Mouse (Mus musculus): Measurements from ENCODE around the gene Neurl4.

The Neurl4 gene

DNA sequence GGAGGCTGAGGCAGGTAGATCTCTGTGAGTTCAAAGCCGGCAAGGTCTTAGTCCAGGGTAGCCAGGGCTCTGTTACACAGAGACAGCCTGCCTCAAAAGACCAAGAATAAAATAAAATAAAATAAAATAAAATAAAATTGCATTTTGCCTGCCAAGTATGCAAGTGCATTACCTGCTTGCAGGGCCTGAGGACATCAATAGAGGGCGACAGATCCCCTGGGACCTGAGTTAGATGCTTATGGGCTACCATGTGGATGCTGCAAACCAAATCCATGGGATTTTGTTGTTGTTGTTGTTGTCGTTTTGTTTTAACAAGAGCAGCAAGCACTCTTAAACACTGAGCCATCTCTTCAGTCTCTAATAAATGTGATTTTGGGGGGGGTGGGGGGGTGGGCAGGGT lies 31.4 kb downstream of the Neurl4 start:
- no peak for DNase-seq (ENCODE audit: low spot score)

DNA sequence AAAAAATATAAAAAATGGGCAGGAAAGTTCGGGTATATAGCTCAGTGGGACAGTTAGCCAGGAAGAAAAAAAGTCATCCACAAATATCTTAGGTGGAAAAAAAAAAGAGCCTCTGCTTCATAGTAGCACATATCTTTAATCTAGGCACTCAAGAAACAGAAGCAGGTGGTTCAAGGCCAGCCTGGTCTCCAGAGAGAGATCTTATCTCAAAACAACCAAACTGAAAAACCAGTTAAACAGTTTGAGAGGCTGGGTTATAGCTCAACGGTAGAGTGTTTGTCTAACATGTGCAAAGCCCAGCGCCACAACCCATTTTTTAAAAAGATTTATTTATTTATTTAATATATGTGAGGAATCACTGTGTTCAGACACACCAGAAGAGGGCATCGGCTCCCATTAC lies 32.2 kb downstream of the Neurl4 start:
- DNase-seq (ENCODE audit: low spot score), result no peak

DNA sequence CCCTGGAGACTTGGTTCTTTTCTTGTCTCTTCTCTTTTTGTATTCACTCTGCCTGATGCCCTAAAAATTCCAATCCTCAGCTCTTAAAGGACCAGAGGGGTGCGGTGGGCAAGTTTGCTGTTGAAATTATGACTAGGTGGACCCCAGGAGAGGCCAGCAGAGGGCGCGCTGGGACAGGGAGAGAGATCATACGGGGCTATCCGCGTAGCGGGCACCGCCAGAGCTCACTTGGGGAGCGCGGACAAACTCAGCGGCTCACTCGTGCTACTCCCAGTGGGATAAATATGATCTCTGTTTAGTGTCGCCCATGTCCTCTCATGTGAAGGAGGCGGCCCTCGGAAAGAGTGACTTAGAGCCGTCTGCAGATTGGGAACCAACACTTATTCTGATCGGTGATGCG lies 33.3 kb downstream of the Neurl4 start:
- peak; percentile 82 for DNase-seq (ENCODE audit: low spot score)

GRCm38 (mm10) chr11:69934681-69935080 lies 33.8 kb downstream of the Neurl4 start:
- DNase-seq (ENCODE audit: low spot score), result no peak

DNA sequence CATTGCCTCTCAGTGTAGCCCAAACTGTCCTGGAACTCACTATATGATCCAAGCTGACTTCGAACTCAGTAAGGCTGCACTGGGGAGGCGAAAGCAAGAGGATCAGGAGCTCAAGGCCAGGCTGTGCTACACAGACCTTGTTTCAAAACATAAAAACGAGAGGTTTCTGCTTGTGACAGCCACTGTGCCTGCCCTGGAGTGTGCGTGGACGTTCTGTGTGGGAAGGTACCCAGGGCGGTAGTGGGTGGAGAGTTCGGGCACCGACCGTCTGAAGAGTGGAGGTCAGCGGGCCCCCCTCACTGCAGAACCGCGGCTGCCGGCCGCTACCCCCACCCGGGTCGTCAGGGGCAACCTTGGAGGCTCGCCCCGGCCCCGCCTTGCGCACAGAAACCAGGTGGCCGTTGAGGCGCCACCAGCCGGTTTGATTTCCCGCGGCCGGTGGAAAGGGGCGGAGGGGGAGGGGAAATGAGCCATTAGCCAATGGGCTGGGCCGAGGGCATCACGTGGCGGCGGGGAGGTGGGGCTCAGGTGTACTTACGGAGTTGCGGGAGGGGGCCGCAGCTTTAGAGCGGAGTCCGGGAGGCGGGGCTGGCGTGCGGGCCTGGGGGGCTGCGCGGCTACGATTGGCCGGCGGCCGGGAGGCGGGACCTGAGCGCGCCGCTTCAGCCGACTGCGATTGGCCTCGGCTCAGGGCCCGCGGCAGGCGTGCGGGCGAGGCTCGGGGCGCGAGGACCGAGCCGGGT lies 34.4 kb downstream of the Neurl4 start, which contains the start of gene Ybx2:
Gene Ybx2 (plus strand): TSS at position 660 of the 743 bp plus-strand sequence.
- DNase-seq (ENCODE audit: low spot score), result no peak

DNA sequence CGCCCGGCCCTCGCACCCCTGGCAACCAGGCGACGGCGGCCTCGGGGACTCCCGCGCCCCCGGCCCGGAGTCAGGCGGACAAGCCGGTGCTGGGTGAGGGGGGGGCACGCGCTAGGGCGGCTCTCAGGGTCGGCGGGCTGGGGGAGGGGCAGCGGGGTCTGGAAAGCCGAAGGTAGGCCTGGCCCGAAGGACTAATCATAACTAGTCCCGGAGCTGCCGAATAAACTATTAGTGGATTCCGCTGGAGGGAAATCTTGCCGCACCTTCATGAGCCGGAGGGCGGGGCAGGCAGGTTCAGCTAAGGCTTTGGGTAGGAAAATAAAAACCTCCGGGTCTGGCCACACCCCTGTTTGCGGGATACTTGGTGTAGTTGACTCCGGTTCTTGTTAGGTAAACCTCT lies 35.3 kb downstream of the Neurl4 start:
- DNase-seq (ENCODE audit: low spot score), result no peak

GRCm38 (mm10) chr11:69936714-69937347 lies 36.0 kb downstream of the Neurl4 start:
- DNase-seq (ENCODE audit: low spot score), result no peak

- DNase-seq (ENCODE audit: low spot score), result no peak
These were observed 36.5 kb downstream of the Neurl4 start for GRCm38 (mm10) chr11:69937385-69937784.

DNA sequence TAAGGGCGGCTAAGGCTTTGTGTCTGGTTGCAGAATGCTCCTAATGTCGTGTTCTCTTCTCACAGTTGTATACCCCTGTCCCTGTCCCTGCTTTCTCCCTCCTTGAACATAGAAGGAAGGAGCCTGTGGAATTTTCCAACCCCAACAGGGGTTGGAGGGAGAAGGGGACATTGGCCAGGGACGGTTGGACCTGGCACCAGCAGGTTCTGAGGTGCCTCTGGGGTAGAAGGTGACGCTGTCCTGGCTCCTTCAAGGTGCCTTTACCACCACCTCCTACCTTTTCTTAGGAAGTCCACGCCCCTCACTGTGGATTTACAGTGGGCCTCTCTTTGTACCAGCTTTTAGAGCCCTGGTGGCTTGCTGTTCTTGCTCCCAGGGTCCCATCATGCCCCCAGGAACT lies 37.0 kb downstream of the Neurl4 start:
- DNase-seq (ENCODE audit: low spot score), result no peak

- DNase-seq (ENCODE audit: low spot score), result no peak
These were observed 37.6 kb downstream of the Neurl4 start for GRCm38 (mm10) chr11:69938401-69938979.

DNA sequence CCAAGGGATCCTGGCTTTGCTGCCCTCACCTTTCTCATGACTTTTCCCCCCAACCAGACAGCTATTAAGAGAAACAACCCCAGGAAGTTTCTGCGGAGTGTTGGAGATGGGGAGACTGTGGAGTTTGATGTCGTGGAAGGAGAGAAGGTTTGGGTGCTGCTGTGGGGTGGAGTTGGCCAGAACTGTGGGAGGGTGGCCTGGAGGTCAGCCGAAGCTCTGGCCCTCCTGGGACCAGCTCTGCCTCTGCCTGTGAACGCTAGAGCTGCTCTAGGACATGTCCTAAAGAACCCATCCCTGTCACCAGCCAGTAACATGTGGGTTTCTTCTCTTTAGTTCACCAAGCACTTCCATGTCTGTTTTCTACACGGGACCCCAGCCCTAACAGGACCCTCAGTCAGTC lies 38.3 kb downstream of the Neurl4 start:
- no peak for DNase-seq (ENCODE audit: low spot score)

DNA sequence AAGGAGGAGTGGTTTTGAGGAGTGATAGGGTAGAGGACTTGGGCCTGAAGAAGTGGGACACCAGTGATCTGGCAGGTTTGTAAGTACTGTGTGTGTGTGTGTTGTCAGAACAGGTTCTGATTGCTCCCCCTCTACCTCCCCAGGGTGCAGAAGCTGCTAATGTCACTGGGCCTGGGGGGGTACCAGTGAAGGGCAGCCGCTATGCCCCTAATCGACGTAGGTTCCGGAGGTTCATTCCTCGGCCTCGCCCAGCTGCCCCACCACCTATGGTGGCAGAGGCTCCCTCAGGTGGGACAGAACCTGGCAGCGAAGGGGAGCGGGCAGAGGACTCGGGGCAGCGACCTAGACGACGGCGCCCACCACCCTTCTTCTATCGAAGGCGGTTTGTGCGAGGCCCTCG lies 38.9 kb downstream of the Neurl4 start:
- no peak for DNase-seq (ENCODE audit: low spot score)

- DNase-seq (ENCODE audit: low spot score), result no peak
These were observed 40.1 kb downstream of the Neurl4 start for GRCm38 (mm10) chr11:69940962-69941361.

GRCm38 (mm10) chr11:69945216-69945615 lies 44.3 kb downstream of the Neurl4 start:
- DNase-seq (ENCODE audit: low spot score), result no peak

DNA sequence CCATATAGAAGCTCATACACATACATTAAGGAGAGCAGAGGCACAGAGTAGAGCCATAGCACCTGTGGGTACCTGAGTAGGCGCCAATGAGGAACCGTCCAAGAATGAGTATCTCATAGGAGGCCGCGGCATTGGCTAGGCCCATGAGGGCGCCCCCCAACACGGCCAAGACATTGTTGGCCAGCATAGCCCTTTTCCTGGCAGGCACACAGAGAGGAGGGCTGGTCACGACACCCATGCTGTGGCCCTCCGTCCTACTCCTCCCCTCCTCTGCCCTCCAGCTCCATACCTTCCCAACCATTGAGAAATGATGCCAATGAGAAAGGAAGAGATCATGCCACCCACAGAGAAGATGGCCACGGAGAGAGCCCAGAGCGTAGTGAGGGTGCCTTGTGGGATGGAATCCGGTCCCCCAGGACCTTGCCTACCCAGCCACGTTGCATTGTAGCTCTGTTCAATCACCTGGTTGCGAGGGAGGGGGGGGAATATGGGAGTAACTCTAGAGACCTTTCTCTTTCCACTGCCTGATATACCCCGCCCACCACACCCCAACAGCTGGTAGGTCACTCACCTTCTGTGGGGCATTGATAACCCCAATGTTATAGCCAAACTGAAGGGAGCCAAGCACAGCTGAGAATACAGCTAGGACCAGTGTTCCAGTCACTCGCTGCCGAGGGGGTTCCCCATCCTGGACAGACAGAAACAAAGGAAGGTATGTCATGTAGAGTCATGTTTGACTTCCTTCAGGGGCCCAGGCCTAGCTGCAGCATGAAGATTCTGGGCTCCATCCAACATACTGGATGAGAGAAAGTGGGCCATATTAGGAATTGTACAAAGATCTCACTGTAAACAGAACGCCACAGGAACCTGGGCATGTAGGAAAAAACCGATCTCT lies 45.4 kb downstream of the Neurl4 start:
- DNase-seq (ENCODE audit: low spot score), result no peak

DNA sequence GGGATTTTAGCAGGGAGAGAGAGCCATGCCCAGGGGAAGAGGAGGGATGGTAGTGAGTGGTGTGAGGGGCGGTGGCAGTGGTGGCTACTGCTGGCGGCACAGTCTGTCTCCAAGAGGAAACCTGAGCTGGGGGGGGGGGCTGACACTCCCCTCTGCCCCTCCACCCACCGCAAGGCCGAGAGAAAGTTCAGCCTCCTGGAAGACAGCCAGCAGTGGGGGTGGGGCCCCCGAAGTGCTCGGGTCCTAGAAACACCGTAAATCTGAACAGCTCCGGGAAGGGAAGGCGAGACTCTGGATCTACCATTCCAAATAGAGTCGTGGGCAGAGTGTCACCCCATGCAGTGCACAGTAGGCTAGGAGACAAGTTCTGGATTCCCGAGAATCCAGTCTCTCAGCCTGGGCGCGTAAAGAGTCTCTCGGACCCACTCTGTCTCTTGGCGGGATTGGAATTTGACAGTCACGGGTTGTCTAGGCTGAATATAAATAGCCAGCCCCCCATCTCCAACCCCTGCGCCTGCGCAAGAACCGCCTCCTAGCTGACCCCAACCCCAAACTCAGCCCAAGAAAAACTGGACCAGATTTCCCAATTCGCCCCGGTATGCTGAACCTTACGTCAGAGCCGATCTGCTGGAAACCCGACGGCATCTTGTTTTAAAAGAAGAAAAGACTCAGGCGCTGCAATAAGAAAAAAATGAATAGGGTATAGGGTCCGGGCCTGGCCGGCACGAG lies 46.6 kb downstream of the Neurl4 start:
- DNase-seq (ENCODE audit: low spot score), result no peak

DNA sequence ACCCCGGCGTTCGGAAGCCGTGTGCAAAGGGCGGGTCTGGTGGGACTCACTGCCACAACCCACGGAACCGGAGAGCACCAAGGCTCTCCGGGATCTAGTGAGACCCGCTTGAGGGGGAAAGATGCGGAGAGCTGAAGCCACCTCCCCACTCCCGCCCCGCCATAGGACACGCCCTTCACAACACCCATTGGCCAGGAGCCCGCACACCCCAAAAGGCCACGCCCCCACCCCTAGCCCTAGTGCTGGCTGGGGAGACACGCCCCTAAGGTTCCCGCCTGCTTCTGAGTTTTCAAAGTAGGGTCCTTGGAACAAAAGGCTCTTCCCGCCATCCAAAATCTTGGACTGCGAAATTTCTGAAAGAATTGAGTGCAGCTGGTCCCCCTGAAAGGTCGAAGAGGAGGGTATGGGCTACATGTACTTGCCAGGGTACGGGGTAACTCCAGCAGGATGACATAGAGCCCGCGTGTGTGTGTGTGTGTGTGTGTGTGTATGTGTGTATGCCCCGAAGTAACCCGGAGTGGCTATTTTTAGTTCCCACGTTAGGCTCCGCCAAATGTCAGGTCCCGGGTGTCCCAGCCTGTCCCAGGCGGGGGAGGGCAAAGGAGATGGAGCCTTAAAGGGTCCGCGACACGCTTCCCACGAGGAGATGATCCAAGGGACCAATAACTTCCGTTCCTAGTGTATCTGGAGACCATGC lies 47.3 kb downstream of the Neurl4 start, which contains the start of gene Slc2a4:
Gene Slc2a4 (minus strand): TSS at position 123 of the 697 bp plus-strand sequence.
- DNase-seq (ENCODE audit: low spot score), result no peak

- peak; percentile 62 for DNase-seq (ENCODE audit: low spot score)
These were observed 47.9 kb downstream of the Neurl4 start for GRCm38 (mm10) chr11:69948763-69949150.

GRCm38 (mm10) chr11:69950807-69951459 lies 50.1 kb downstream of the Neurl4 start:
- DNase-seq (ENCODE audit: low spot score), result no peak

GRCm38 (mm10) chr11:69952274-69952673 lies 51.4 kb downstream of the Neurl4 start:
- no peak for DNase-seq (ENCODE audit: low spot score)
